Mouse (Mus musculus) embryonic facial prominence, embryonic 10.5 days (tissue): Measurements from ENCODE around the gene Slc25a41. TPM values are rescaled to one million over a fixed set of nuclear protein-coding genes. Genes with fewer than 3 reads are reported as not detected.

Source experiments
- DNase-seq: peaks from one replicate; pipeline ENCODE4 v3.0.0-alpha.2; 2017; ENCODE audit warnings: low spot score
- H3K27ac ChIP-seq: fragments of 300-500 bp; sonication (generic); replicated peaks from 2 replicates; pipeline ENCODE4 v1.5.1; 2016; ENCODE audit warnings: mild to moderate bottlenecking
- H3K27me3 ChIP-seq: fragments of 300-500 bp; sonication (generic); replicated peaks from 2 replicates; pipeline ENCODE4 v1.6.1; 2016; ENCODE audit warnings: low read depth, mild to moderate bottlenecking; ENCODE audit not compliant: poor library complexity, severe bottlenecking
- H3K36me3 ChIP-seq: fragments of 300-500 bp; sonication (generic); replicated peaks from 2 replicates; pipeline ENCODE4 v1.6.1; 2016; ENCODE audit warnings: mild to moderate bottlenecking, moderate library complexity
- H3K4me1 ChIP-seq: fragments of 300-500 bp; sonication (generic); 2 replicates; pipeline ENCODE4 v1.6.1; 2016
- H3K4me3 ChIP-seq: fragments of 300-500 bp; sonication (generic); 2 replicates; pipeline ENCODE4 v1.5.1; 2016; ENCODE audit warnings: mild to moderate bottlenecking, moderate library complexity
- H3K9me3 ChIP-seq: fragments of 300-500 bp; sonication (generic); 2 replicates; pipeline ENCODE4 v1.6.1; 2016; ENCODE audit warnings: mild to moderate bottlenecking
- WGBS: fragments of 180-500 bp; shearing (Covaris S2); methylation state at CpG from one replicate; pipeline ENCODE4 v1.1.7; 2016; 5-methylcytosine and 5-hydroxymethylcytosine counted together
- polyA plus RNA-seq: library from polyadenylated mRNA; unstranded; fragments of >200 nt; fragmentation: Nextera tagmentation; extraction: Ambion mirVana; gene quantifications from 2 replicates; pipeline ENCODE4 v1.2.1, GENCODE M21; 2016

Slc25a41 gene
- polyA plus RNA-seq: 0.12 TPM in 1 of 2 replicates, not detected in the other

GRCm38 (mm10) chr17:57041554-57041953 is at the start of gene Slc25a41:
Slc25a41 (minus strand) TSS chr17:57041654.
- H3K36me3 ChIP-seq: peaks cover 10% of the 10 kb centered on the region; the same call in 1 of the 2 replicates
- 69% methylated on average over 8 of the region's 8 CpGs for WGBS

DNA sequence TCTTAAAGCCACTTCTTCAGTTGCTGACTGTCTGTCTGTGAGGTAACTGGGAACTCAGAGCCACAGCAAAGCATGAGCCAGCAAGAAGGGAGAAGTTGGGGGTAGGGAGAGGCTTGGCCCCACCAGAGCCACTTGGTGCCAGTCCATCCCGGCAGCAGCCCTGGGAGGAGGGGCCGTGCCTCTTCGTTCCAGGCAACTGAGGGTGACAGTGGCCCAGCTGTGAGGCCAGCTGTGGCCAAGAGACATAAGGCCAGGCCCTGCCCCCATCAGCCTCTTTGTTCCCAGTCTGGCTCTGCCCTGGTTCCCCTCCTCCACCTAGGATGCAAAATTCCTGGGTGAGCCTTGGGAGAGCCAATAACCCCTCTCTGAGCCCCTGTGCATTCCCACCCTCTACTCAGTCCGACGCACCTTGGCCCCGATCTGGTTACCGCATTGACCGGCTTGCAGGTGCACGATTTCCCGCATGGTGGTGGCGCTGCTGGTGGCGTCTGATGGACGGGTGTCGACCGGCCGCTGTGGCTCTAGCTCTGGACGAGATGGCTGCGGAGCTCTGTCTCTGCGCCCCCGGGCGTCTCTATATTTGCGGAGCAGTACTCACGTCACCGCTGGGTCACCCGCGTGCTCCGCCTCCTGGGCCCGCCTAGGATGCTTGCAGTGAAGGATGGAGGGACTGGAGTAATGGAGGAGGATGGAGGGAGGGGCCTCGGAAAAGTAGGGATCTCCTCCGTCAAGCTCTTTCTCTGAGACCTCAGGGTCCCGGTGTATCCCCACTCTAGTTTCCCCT is 45.8 kb upstream of the Slc25a41 start, which contains the start of gene Tubb4a:
Gene Tubb4a (minus strand): TSS at position 734 of the 784 bp plus-strand sequence.
- WGBS: under 1% methylated on average over 31 of the region's 31 CpGs
- Histone ChIP-seq H3K27ac (peak within 1 kb of the TSS; percentile 75), H3K9me3 (no peaks in the 10 kb centered on the region), H3K4me1 (peaks cover 8% of the 10 kb centered on the region; the same call in 1 of the 2 replicates), H3K27me3 (peaks cover 34% of the 10 kb centered on the region), H3K36me3 (0 out of 2 replicates have a peak, but pooled peaks cover 3% of the 10 kb centered on the region), H3K4me3 (peak within 1 kb of the TSS; percentile 54)
- DNase-seq: peak; percentile 65

More at GRCm38 (mm10) chr17:57041554-57041953, at the start of gene Slc25a41:
- DNase-seq: no peak
- peaks cover 24% of the 10 kb centered on the region for H3K27me3 ChIP-seq
- H3K27ac ChIP-seq: no peak within 1 kb of the TSS
- no peak within 1 kb of the TSS for H3K4me3 ChIP-seq
- H3K9me3 ChIP-seq: no peaks in the 10 kb centered on the region
- peaks cover 2% of the 10 kb centered on the region; the same call in 1 of the 2 replicates for H3K4me1 ChIP-seq

DNA sequence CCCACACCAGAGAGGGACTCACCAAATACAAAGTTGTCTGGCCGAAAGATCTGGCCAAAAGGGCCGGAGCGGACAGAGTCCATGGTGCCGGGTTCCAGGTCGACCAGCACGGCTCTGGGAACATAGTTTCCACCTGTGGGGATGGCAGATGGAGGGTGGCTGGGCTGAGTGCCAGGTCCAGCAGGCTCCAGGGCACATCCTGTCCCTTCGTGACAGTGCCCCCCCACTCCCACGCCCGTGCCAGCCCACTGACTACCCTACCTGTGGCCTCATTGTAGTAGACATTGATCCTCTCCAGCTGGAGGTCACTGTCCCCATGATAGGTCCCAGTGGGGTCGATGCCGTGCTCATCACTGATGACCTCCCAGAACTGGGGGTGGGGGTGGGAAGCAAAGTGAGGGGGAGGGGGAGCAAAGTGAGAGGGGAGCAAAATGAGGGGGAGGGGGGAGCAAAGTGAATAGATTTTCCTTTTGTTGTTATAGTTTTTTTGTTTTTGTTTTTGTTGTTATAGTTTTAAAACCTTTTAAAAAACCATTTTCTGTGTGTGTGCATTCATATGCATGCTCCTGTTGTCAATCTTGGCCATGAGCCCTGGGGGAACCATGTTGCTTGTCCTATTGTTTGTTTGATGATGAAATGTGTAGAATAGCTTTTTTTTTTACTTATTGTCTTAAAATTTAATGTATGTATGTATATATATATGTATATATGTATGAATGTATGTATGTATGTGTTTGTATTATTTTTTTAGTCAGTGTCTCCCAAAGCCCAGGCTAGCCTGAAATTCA is 44.7 kb upstream of the Slc25a41 start:
- Histone ChIP-seq H3K36me3 (0 out of 2 replicates have a peak, but pooled peaks cover 6% of the 10 kb centered on the region), H3K4me3 (peak overlapping the region; percentile 54), H3K27ac (no peak overlapping the region), H3K9me3 (no peaks in the 10 kb centered on the region), H3K4me1 (peaks cover 8% of the 10 kb centered on the region; the same call in 1 of the 2 replicates), H3K27me3 (peaks cover 34% of the 10 kb centered on the region)
- DNase-seq: no peak
- 89% methylated on average over 11 of the region's 11 CpGs for WGBS

GRCm38 (mm10) chr17:57082481-57082880 is 41.0 kb upstream of the Slc25a41 start:
- H3K27me3 ChIP-seq: peaks cover 14% of the 10 kb centered on the region
- WGBS: 89% methylated on average over 5 of the region's 5 CpGs
- no peak overlapping the region for H3K4me3 ChIP-seq
- DNase-seq: no peak
- H3K27ac ChIP-seq: no peak overlapping the region
- no peaks in the 10 kb centered on the region for H3K9me3 ChIP-seq
- peaks cover 17% of the 10 kb centered on the region; the same call in 1 of the 2 replicates for H3K36me3 ChIP-seq
- peaks cover 12% of the 10 kb centered on the region for H3K4me1 ChIP-seq

- WGBS: 94% methylated on average over 31 of the region's 31 CpGs
These were observed 39.9 kb upstream of the Slc25a41 start for GRCm38 (mm10) chr17:57081234-57081842.

GRCm38 (mm10) chr17:57079919-57080318 is 38.5 kb upstream of the Slc25a41 start:
- Histone ChIP-seq H3K36me3 (peaks cover 16% of the 10 kb centered on the region; the same call in 1 of the 2 replicates), H3K27ac (no peak overlapping the region), H3K9me3 (no peaks in the 10 kb centered on the region), H3K4me3 (no peak overlapping the region), H3K4me1 (peaks cover 5% of the 10 kb centered on the region; the same call in 1 of the 2 replicates), H3K27me3 (no peaks in the 10 kb centered on the region)
- 77% methylated on average over 3 of the region's 3 CpGs for WGBS
- DNase-seq: no peak

More at GRCm38 (mm10) chr17:57081234-57081842, 39.9 kb upstream of the Slc25a41 start:
- no peak for DNase-seq
- peaks cover 5% of the 10 kb centered on the region; the same call in 1 of the 2 replicates for H3K4me1 ChIP-seq
- H3K27ac ChIP-seq: no peak overlapping the region
- H3K27me3 ChIP-seq: 0 out of 2 replicates have a peak, but pooled peaks cover 3% of the 10 kb centered on the region
- peaks cover 17% of the 10 kb centered on the region; the same call in 1 of the 2 replicates for H3K36me3 ChIP-seq
- no peaks in the 10 kb centered on the region for H3K9me3 ChIP-seq
- H3K4me3 ChIP-seq: no peak overlapping the region

- WGBS: 51% methylated on average over 6 of the region's 6 CpGs
These were observed 36.9 kb upstream of the Slc25a41 start, which contains the start of gene Dennd1c for GRCm38 (mm10) chr17:57078336-57078735. Dennd1c (minus strand) TSS chr17:57078514.

DNA sequence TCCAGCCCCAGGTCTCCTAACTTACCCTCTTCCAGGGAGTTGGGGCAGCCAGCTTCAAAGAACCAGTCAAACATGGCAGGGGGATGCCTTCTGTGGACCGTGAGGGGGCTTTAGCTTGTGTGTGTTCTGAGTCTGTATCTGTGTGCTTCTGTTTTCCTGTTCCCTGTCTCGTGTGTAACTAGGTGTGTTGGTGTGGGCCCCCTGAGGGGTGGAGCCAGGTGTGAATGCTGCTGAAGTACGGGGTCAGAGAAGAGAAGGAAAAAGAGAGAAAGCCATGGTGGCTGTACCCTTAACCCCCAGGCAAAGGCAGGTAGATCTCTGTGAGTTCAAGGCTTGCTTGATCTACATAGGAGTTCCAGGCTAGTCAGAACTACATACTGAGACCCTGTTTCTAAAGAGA is 35.5 kb upstream of the Slc25a41 start:
- peaks cover 8% of the 10 kb centered on the region; the same call in 1 of the 2 replicates for H3K4me1 ChIP-seq
- H3K36me3 ChIP-seq: peaks cover 14% of the 10 kb centered on the region; the same call in 1 of the 2 replicates
- 64% methylated on average over 3 of the region's 3 CpGs for WGBS
- DNase-seq: no peak
- no peak overlapping the region for H3K4me3 ChIP-seq
- H3K9me3 ChIP-seq: no peaks in the 10 kb centered on the region
- no peak overlapping the region for H3K27ac ChIP-seq
- peaks cover 10% of the 10 kb centered on the region; the same call in 1 of the 2 replicates for H3K27me3 ChIP-seq

More at GRCm38 (mm10) chr17:57078336-57078735, 36.9 kb upstream of the Slc25a41 start, which contains the start of gene Dennd1c:
- H3K36me3 ChIP-seq: peaks cover 14% of the 10 kb centered on the region; the same call in 1 of the 2 replicates
- H3K27me3 ChIP-seq: 0 out of 2 replicates have a peak, but pooled peaks cover 5% of the 10 kb centered on the region
- no peaks in the 10 kb centered on the region for H3K9me3 ChIP-seq
- no peak for DNase-seq
- no peak within 1 kb of the TSS for H3K27ac ChIP-seq
- peaks cover 8% of the 10 kb centered on the region; the same call in 1 of the 2 replicates for H3K4me1 ChIP-seq
- H3K4me3 ChIP-seq: no peak within 1 kb of the TSS

- Histone ChIP-seq H3K9me3 (no peaks in the 10 kb centered on the region), H3K4me1 (peaks cover 14% of the 10 kb centered on the region), H3K36me3 (no peaks in the 10 kb centered on the region), H3K27ac (peak overlapping the region; percentile 60), H3K27me3 (peaks cover 40% of the 10 kb centered on the region), H3K4me3 (peak overlapping the region; percentile 45)
- DNase-seq: peak; percentile 77
- 3% methylated on average over 11 of the region's 11 CpGs for WGBS
These were observed 29.2 kb upstream of the Slc25a41 start for GRCm38 (mm10) chr17:57070699-57071098.

DNA sequence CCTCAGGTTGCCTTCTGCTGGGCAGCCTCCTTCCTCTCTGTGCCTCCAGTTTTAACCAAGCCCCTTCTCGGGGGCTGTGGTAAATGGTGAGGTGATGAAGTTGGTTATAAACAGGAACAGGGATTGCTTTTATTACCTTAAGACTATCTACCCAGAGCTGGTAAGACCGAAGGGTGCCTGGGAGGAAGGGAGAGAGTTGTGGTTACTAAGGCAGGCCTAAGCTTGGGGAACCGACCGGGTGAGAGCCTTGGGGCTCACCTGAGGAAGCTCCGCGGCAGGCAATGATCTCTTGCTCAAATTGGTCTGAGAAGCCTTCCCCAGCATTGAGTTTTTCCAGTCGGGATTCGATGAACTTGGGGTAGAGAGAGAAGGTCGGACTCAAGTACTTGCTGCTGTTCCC is 28.8 kb upstream of the Slc25a41 start:
- Histone ChIP-seq H3K4me1 (peaks cover 14% of the 10 kb centered on the region), H3K36me3 (no peaks in the 10 kb centered on the region), H3K27me3 (peaks cover 44% of the 10 kb centered on the region), H3K27ac (peak overlapping the region; percentile 60), H3K4me3 (peak overlapping the region; percentile 45), H3K9me3 (no peaks in the 10 kb centered on the region)
- WGBS: 10% methylated on average over 9 of the region's 9 CpGs
- DNase-seq: no peak

DNA sequence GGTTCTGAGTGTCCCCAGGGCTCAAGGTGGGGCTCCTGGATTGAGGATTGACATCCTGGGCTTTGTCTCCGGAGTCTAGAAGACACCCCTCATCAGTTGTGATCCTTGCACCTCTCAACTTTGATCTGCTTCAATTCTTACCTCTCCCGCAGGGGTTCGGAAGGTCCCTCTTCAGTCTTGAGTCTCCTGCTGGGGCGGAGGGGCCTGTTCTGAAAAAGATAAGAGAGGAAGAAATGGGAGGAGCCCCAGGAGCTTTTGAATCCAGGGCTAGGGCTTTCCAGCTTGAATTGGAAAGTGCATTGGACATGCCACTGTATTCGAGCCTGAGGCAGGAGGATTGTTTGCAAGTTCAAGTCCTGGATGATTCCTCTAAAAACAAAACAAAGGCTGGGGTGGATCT is 25.5 kb upstream of the Slc25a41 start:
- H3K4me1 ChIP-seq: peaks cover 19% of the 10 kb centered on the region
- no peaks in the 10 kb centered on the region for H3K36me3 ChIP-seq
- DNase-seq: no peak
- H3K4me3 ChIP-seq: no peak overlapping the region
- H3K9me3 ChIP-seq: no peaks in the 10 kb centered on the region
- H3K27me3 ChIP-seq: peaks cover 67% of the 10 kb centered on the region
- 63% methylated on average over 5 of the region's 5 CpGs for WGBS
- no peak overlapping the region for H3K27ac ChIP-seq
